Mouse (Mus musculus) MEL (cell line): ENCODE results near the gene Tapt1.

ENCODE experiments used
- CTCF ChIP-seq, 3 experiments: IDR thresholded peaks in 2 of 3; conservative IDR thresholded peaks in 1 of 3; 2 replicates each; pipeline ENCODE4 v1.5.1; 2011 to 2012; ENCODE audit warnings: low read length in 3 of 3, low read depth in 2 of 3, mild to moderate bottlenecking in 2 of 3, improper control_type of control experiment in 1 of 3, inconsistent platforms in 1 of 3, mixed read lengths in 1 of 3, moderate library complexity in 1 of 3; ENCODE audit not compliant: control insufficient read depth in 1 of 3, insufficient read depth in 1 of 3, poor library complexity in 1 of 3, severe bottlenecking in 1 of 3
- EP300 ChIP-seq, 2 experiments: IDR thresholded peaks; 2 replicates each; pipeline ENCODE4 v1.6.1; 2011; ENCODE audit warnings: improper control_type of control experiment in 2 of 2, low read length in 2 of 2, low read depth in 1 of 2, mild to moderate bottlenecking in 1 of 2
- JUND ChIP-seq: IDR thresholded peaks from 2 replicates; pipeline ENCODE4 v1.6.1; 2011; ENCODE audit warnings: low read depth, mild to moderate bottlenecking, improper control_type of control experiment, low read length
- MAFK ChIP-seq: IDR thresholded peaks from 2 replicates; pipeline ENCODE4 v1.6.1; 2011; ENCODE audit warnings: low read depth, mild to moderate bottlenecking, low read length, improper control_type of control experiment, borderline replicate concordance
- MAX ChIP-seq: IDR thresholded peaks from 2 replicates; pipeline ENCODE4 v1.6.1; 2011; ENCODE audit warnings: low read length, improper control_type of control experiment
- MAZ ChIP-seq: IDR thresholded peaks from 2 replicates; pipeline ENCODE4 v1.6.1; 2012; ENCODE audit warnings: low read depth, mild to moderate bottlenecking, inconsistent platforms, low read length, improper control_type of control experiment
- POLR2A ChIP-seq, 2 experiments: IDR thresholded peaks; 2 replicates each; pipeline ENCODE4 v1.6.1; 2011 to 2012; ENCODE audit warnings: low read length in 2 of 2, mild to moderate bottlenecking in 2 of 2, control low read depth in 1 of 2, improper control_type of control experiment in 1 of 2, low read depth in 1 of 2, moderate library complexity in 1 of 2; ENCODE audit not compliant: control insufficient read depth in 1 of 2, insufficient read depth in 1 of 2, poor library complexity in 1 of 2
- RAD21 ChIP-seq: IDR thresholded peaks from 2 replicates; pipeline ENCODE4 v1.6.1; 2011; ENCODE audit warnings: mild to moderate bottlenecking, low read depth, low read length, improper control_type of control experiment
- RCOR1 ChIP-seq: IDR thresholded peaks from 2 replicates; pipeline ENCODE4 v1.6.1; 2012; ENCODE audit warnings: low read depth, mild to moderate bottlenecking, inconsistent platforms, low read length, improper control_type of control experiment
- UBTF ChIP-seq: IDR thresholded peaks from 2 replicates; pipeline ENCODE4 v1.6.1; 2012; ENCODE audit warnings: low read depth, mild to moderate bottlenecking, inconsistent platforms, low read length, improper control_type of control experiment, moderate library complexity, borderline replicate concordance; ENCODE audit not compliant: insufficient read depth
- USF1 ChIP-seq: IDR thresholded peaks from 2 replicates; pipeline ENCODE4 v1.6.1; 2014; ENCODE audit warnings: low read depth, mild to moderate bottlenecking, inconsistent platforms, low read length, improper control_type of control experiment, moderate library complexity
- ZNF384 ChIP-seq: IDR thresholded peaks from 2 replicates; pipeline ENCODE4 v1.6.1; 2012; ENCODE audit warnings: low read depth, mild to moderate bottlenecking, inconsistent platforms, low read length, improper control_type of control experiment

- TF ChIP-seq UBTF = no peak
- TF ChIP-seq MAZ = no peak
- no peak for TF ChIP-seq USF1
- no peak for TF ChIP-seq JUND
- TF ChIP-seq MAX = no peak
- TF ChIP-seq ZNF384 = no peak
- TF ChIP-seq POLR2A (IDR thresholded peaks at IDR 0.05; ENCODE audit: control insufficient read depth in 1 of 2, insufficient read depth in 1 of 2, low read depth in 1 of 2, low read length in 2 of 2, poor library complexity in 1 of 2) = no peak
- no peak for TF ChIP-seq EP300 (IDR thresholded peaks at IDR 0.05; ENCODE audit: low read depth in 1 of 2, low read length in 2 of 2)
- no peak for TF ChIP-seq CTCF (IDR thresholded peaks at IDR 0.05 in 2 of 3, conservative IDR thresholded peaks at IDR 0.05 in 1 of 3; ENCODE audit: control insufficient read depth in 1 of 3, insufficient read depth in 1 of 3, low read depth in 2 of 3, low read length in 3 of 3, poor library complexity in 1 of 3, severe bottlenecking in 1 of 3)
- TF ChIP-seq RCOR1 = no peak
- TF ChIP-seq MAFK = no peak
- no peak for TF ChIP-seq RAD21
Observed at GRCm38 (mm10) chr5:44214025-44214424, 12.4 kb downstream of the Tapt1 start.
